Mouse (Mus musculus) liver, embryonic 14.5 days (tissue): ENCODE data around the gene Inhbb.

ENCODE experiments used
- CTCF ChIP-seq: IDR thresholded peaks from 2 replicates; pipeline ENCODE4 v1.5.1; 2016; ENCODE audit warnings: antibody characterized with exemption, low read depth, control low read depth
- EP300 ChIP-seq: IDR thresholded peaks from 2 replicates; pipeline ENCODE4 v1.6.1; 2016; ENCODE audit warnings: antibody characterized with exemption, low read depth

- no peak for TF ChIP-seq EP300
- no peak for TF ChIP-seq CTCF
Observed at GRCm38 (mm10) chr1:119420984-119421575, 968 bp downstream of the Inhbb start.
